Mouse (Mus musculus): ENCODE data around the gene Grhl3. TPM values are rescaled to one million over a fixed set of nuclear protein-coding genes. Genes with fewer than 3 reads are reported as not detected.

Grhl3 gene
- total and polyA plus RNA-seq, 3 experiments = not detected

DNA sequence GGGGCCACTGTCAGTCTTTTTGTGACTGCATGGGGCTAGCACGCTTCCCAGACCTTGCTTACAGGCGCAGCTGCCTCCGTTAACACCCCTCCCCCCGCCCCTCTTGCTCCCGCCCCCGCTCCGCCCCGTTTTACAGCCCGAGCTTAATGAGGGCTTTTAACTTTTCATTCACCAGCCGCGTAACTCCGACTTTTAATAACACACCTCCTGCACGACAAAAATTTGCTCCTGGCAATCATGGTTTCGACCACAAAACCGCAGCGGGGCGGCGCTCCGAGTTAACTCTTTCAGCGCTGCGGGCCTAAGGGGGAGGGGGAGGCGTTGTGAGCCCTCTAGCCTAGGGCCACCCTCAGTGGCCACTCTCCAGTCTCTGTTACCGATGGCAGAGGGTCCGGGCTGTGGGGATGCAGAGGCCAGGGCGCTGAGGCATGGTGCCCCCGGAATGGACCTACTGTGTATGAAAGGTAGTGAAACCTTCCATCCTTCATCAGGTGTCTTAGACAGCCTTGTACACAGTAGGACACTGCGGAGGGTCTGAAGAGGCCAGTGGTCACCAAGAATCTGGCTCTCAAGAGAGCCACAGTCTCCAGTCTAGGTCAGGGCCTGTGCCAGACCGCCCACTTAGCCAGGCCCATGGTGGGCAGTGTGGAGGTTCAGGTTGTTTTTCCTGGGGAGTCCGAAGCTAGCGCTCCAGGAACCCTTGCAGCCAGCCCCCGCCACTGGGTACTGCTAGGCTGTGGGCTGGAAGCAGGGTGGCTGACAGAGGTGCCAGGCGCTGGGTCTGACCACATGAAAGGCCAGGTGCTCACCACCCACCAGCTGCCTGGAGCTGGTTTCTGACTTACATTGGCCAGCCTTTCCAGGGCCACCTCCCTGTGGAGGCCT is 3.0 kb downstream of the Grhl3 start:
- H3K27ac ChIP-seq (ENCODE audit: insufficient read depth, low read depth) = no peak overlapping the region
- dilution Hi-C loops (cut with MboI; ENCODE audit: extremely low pct_ligation_motif_present, extremely low pct_unique_long_range_greater_than_20kb, low sequenced_read_pairs) = no loop called here
- H3K27me3 ChIP-seq (replicated peaks) = peaks cover 95% of the 10 kb centered on the region
- H3K36me3 ChIP-seq (replicated peaks in 1 of 2; ENCODE audit: control insufficient read depth in 1 of 2, insufficient read depth in 1 of 2, low read length in 1 of 2) = no peaks in the 10 kb centered on the region
- H3K4me2 ChIP-seq (ENCODE audit: insufficient read depth, low read depth, poor library complexity, severe bottlenecking) = peak overlapping the region; percentile 64
- H3K79me2 ChIP-seq (replicated peaks; ENCODE audit: control insufficient read depth, extremely low read depth, insufficient read depth, poor library complexity, severe bottlenecking) = no peaks in the 10 kb centered on the region
- peak; percentile 71 for DNase-seq (ENCODE audit: extremely low read depth)
- in situ Hi-C loops (cut with MboI; ENCODE audit: low pct_ligation_motif_present, low pct_unique_long_range_greater_than_20kb, low sequenced_read_pairs) = no loop called here
- TF ChIP-seq ZKSCAN1 (IDR thresholded peaks at IDR 0.05; ENCODE audit: borderline replicate concordance, low read depth, low read length) (peak; percentile 41), IRF4 (IDR thresholded peaks at IDR 0.05; ENCODE audit: low read depth, low read length) (peak; percentile 91), MXI1 (IDR thresholded peaks at IDR 0.05; ENCODE audit: low read depth, low read length) (no peak), NELFE (IDR thresholded peaks at IDR 0.05; ENCODE audit: low read depth, low read length) (no peak), CHD2 (IDR thresholded peaks at IDR 0.05; ENCODE audit: low read length) (peak; percentile 67), TCF12 (IDR thresholded peaks at IDR 0.05; ENCODE audit: low read depth, low read length) (peak; percentile 53), ELF1 (IDR thresholded peaks at IDR 0.05; ENCODE audit: low read depth, low read length) (no peak), POLR2AphosphoS2 (IDR thresholded peaks at IDR 0.05; ENCODE audit: low read depth, low read length) (no peak), MAZ (IDR thresholded peaks at IDR 0.05; ENCODE audit: low read depth, low read length) (0 out of 2 replicates have a peak, but pooled peaks have one; percentile 56), MAFK (IDR thresholded peaks at IDR 0.05; ENCODE audit: insufficient replicate concordance, low read length) (peak; percentile 60; the same call in 1 of the 2 replicates), USF2 (conservative IDR thresholded peaks at IDR 0.05; ENCODE audit: low read depth, low read length) (no peak), EP300 (IDR thresholded peaks at IDR 0.05; ENCODE audit: low read length) (0 out of 2 replicates have a peak, but pooled peaks have one; percentile 13), PAX5 (IDR thresholded peaks at IDR 0.05; ENCODE audit: low read length) (no peak), BHLHE40 (IDR thresholded peaks at IDR 0.05; ENCODE audit: low read depth, low read length) (peak; percentile 86)
- H3K9ac ChIP-seq (ENCODE audit: insufficient read depth, low read depth) = no peak overlapping the region
- no peaks in the 10 kb centered on the region for H3K9me3 ChIP-seq (replicated peaks; ENCODE audit: low read length)
- H3K4me1 ChIP-seq (ENCODE audit: control insufficient read depth in 1 of 2, insufficient read depth in 2 of 2) = peaks cover 14 to 42% of the 10 kb centered on the region in 2 experiments
- H3K4me3 ChIP-seq (replicated peaks in 1 of 3; ENCODE audit: low read depth in 2 of 3, low read length in 2 of 3, poor library complexity in 1 of 3) = no peak overlapping the region

DNA sequence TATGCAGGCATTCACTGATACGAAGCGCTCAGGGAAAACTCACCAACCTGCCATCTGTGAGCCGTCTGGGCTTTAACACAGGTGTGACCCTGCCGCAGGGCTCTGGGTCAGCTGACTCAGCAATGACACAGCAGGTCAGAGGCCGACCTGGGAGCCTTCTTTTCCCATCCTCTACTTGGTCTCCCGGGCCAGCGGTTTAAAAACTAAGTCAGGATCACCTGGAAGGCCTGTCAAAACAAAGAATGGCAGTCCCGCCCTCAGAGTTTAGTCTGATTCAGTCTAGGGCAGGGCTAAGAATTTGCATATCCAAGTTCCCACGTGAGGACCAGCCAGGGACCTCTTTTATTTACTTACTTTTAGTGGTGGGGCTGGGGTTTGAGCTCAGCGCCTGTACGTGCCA is 4.2 kb downstream of the Grhl3 start:
- no peaks in the 10 kb centered on the region for H3K9me3 ChIP-seq (replicated peaks; ENCODE audit: low read length)
- TF ChIP-seq TCF12 (IDR thresholded peaks at IDR 0.05; ENCODE audit: low read depth, low read length) (peak; percentile 28; the same call in 1 of the 2 replicates), ELF1 (IDR thresholded peaks at IDR 0.05; ENCODE audit: low read depth, low read length) (no peak), USF2 (conservative IDR thresholded peaks at IDR 0.05; ENCODE audit: low read depth, low read length) (no peak), MYC (IDR thresholded peaks at IDR 0.05; ENCODE audit: low read depth, low read length) (no peak), MAFK (IDR thresholded peaks at IDR 0.05; ENCODE audit: insufficient replicate concordance, low read length) (peak; percentile 88), USF1 (IDR thresholded peaks at IDR 0.05; ENCODE audit: low read depth, low read length) (peak; percentile 21), SIN3A (IDR thresholded peaks at IDR 0.05; ENCODE audit: low read length) (no peak), NELFE (IDR thresholded peaks at IDR 0.05; ENCODE audit: low read depth, low read length) (no peak), ZC3H11A (IDR thresholded peaks at IDR 0.05; ENCODE audit: low read depth, low read length) (no peak), TBP (conservative IDR thresholded peaks at IDR 0.05; ENCODE audit: low read depth, low read length) (no peak), BHLHE40 (IDR thresholded peaks at IDR 0.05; ENCODE audit: low read depth, low read length) (peak; percentile 71)
- in situ Hi-C loops (cut with MboI; ENCODE audit: low pct_ligation_motif_present, low pct_unique_long_range_greater_than_20kb, low sequenced_read_pairs) (no loop called here), dilution Hi-C loops (cut with MboI; ENCODE audit: extremely low pct_ligation_motif_present, extremely low pct_unique_long_range_greater_than_20kb, low sequenced_read_pairs) (no loop called here)
- no peak overlapping the region for H3K9ac ChIP-seq (ENCODE audit: insufficient read depth, low read depth)
- H3K4me3 ChIP-seq (replicated peaks in 1 of 3; ENCODE audit: low read depth in 2 of 3, low read length in 2 of 3, poor library complexity in 1 of 3) = no peak overlapping the region
- peaks cover 14 to 42% of the 10 kb centered on the region in 2 experiments for H3K4me1 ChIP-seq (ENCODE audit: control insufficient read depth in 1 of 2, insufficient read depth in 2 of 2)
- H3K27ac ChIP-seq (ENCODE audit: insufficient read depth, low read depth) = no peak overlapping the region
- peaks cover 96% of the 10 kb centered on the region for H3K27me3 ChIP-seq (replicated peaks)
- no peaks in the 10 kb centered on the region for H3K36me3 ChIP-seq (replicated peaks in 1 of 2; ENCODE audit: control insufficient read depth in 1 of 2, insufficient read depth in 1 of 2, low read length in 1 of 2)
- no peak for DNase-seq (ENCODE audit: extremely low read depth)
- H3K79me2 ChIP-seq (replicated peaks; ENCODE audit: control insufficient read depth, extremely low read depth, insufficient read depth, poor library complexity, severe bottlenecking) = no peaks in the 10 kb centered on the region
- peak overlapping the region; percentile 64; the same call in 1 of the 2 replicates for H3K4me2 ChIP-seq (ENCODE audit: insufficient read depth, low read depth, poor library complexity, severe bottlenecking)
